29 mouse cellular contexts compared by ENCODE assay signal in genomic region chr19:38363358-38363757, GRCm38 (mm10). TPM values are rescaled to one million over a fixed set of nuclear protein-coding genes. Genes with fewer than 3 reads are reported as not detected.
DNase-seq lines count a peak whose midpoint lies in the region; ATAC-seq and TF ChIP-seq lines count a peak whose summit lies in the region.
"Had no signal": no experiment of that assay in that cellular context is flagged by ENCODE, and none has a peak within 500 bp of the region (broad histone marks: within the 10 kb centered on the region; RNA-seq: fewer than 3 reads in every experiment).

No protein-coding gene starts in this region.

- TF ChIP-seq CTCF in layer of hippocampus, adult 2 months (conservative IDR thresholded peaks at IDR 0.05), result 0 out of 2 replicates have a peak, but pooled peaks have one; percentile 12
- TF ChIP-seq CTCF in brain, embryonic 14.5 days (IDR thresholded peaks at IDR 0.05; ENCODE audit: borderline replicate concordance, extremely low read depth, insufficient read depth, insufficient read length), result no peak

- no peaks in the 10 kb centered on the region for H3K36me3 ChIP-seq in hindbrain, embryonic 12.5 days
- no peaks in the 10 kb centered on the region for H3K36me3 ChIP-seq in hindbrain, embryonic 16.5 days (ENCODE audit: control insufficient read depth, insufficient read depth, low read length)
- H3K36me3 ChIP-seq: embryonic facial prominence, embryonic 10.5 days; embryonic facial prominence, embryonic 15.5 days; forebrain, embryonic 12.5 days; heart, embryonic 12.5 days; limb, embryonic 12.5 days; liver, embryonic 15.5 days had no signal

- no peak overlapping the region for H3K4me2 ChIP-seq in hindbrain, embryonic 12.5 days (replicated peaks)
- no peak overlapping the region for H3K4me2 ChIP-seq in hindbrain, embryonic 16.5 days (ENCODE audit: low read length)
- H3K4me2 ChIP-seq: embryonic facial prominence, embryonic 15.5 days; forebrain, embryonic 12.5 days; heart, embryonic 12.5 days; limb, embryonic 12.5 days; liver, embryonic 15.5 days; lung, embryonic 14.5 days had no signal

- H3K27ac ChIP-seq in hindbrain, embryonic 12.5 days, result no peak overlapping the region
- no peak overlapping the region for H3K27ac ChIP-seq in hindbrain, embryonic 16.5 days (ENCODE audit: low read depth, low read length)
- H3K27ac ChIP-seq in layer of hippocampus, adult 2 months, result no peak overlapping the region
- H3K27ac ChIP-seq: embryonic facial prominence, embryonic 10.5 days; embryonic facial prominence, embryonic 15.5 days; forebrain, embryonic 12.5 days; left cerebral cortex, adult 2 months; limb, embryonic 12.5 days; liver, embryonic 15.5 days had no signal

- WGBS in hindbrain, embryonic 12.5 days, result 44% methylated on average over 1 of the region's 1 CpGs
- 55% methylated on average over 1 of the region's 1 CpGs for WGBS in hindbrain, embryonic 16.5 days

- H3K9me3 ChIP-seq in hindbrain, embryonic 12.5 days (replicated peaks), result no peaks in the 10 kb centered on the region
- H3K9me3 ChIP-seq in hindbrain, embryonic 16.5 days (ENCODE audit: control insufficient read depth, low read length), result no peaks in the 10 kb centered on the region
- H3K9me3 ChIP-seq: embryonic facial prominence, embryonic 10.5 days; embryonic facial prominence, embryonic 15.5 days; forebrain, embryonic 12.5 days; heart, embryonic 12.5 days; limb, embryonic 12.5 days; liver, embryonic 15.5 days had no signal

- H3K4me1 ChIP-seq in hindbrain, embryonic 12.5 days, result no peaks in the 10 kb centered on the region
- H3K4me1 ChIP-seq in hindbrain, embryonic 16.5 days (ENCODE audit: control insufficient read depth, insufficient read depth, low read depth, low read length), result no peaks in the 10 kb centered on the region
- H3K4me1 ChIP-seq: embryonic facial prominence, embryonic 15.5 days; forebrain, embryonic 12.5 days; liver, embryonic 15.5 days had no signal

- TF ChIP-seq POLR2A in brain, embryonic 14.5 days (IDR thresholded peaks at IDR 0.05; ENCODE audit: borderline replicate concordance, extremely low read depth, insufficient read depth, insufficient read length, poor library complexity, severe bottlenecking), result no peak

- ATAC-seq in hindbrain, embryonic 12.5 days (ENCODE audit: low FRiP score), result peak; percentile 66
- no peak for ATAC-seq in hindbrain, embryonic 16.5 days
- ATAC-seq: CD4-positive, CD25-positive, alpha-beta regulatory T cell, adult 4 months; midbrain, embryonic 16.5 days had no signal

- DNase-seq in layer of hippocampus, adult 2 months (ENCODE audit: low spot score in 2 of 2), result no peak
- no peak for DNase-seq in layer of hippocampus, adult 11-12 months (ENCODE audit: low spot score)
- peak; percentile 40 for DNase-seq in brain, embryonic 14.5 days (ENCODE audit: low read depth)
- peak; percentile 72 for DNase-seq in retina, embryonic 14.5 days (ENCODE audit: low spot score)
- DNase-seq in MN1 (ENCODE audit: low spot score), result no peak
- DNase-seq: adrenal gland, postnatal 25 days; cerebellum, adult 18-20 months; cerebellum, postnatal 25 days; gastrocnemius, postnatal 25 days; heart, adult 18-20 months; heart, postnatal 4 days; kidney, adult 18-20 months; kidney, postnatal 10 days; lung, embryonic 14.5 days; right cerebral cortex, postnatal 25 days; spleen, adult 18-20 months; thymus, adult 2 months; thymus, postnatal 36 days had no signal

- H3K27me3 ChIP-seq in hindbrain, embryonic 12.5 days, result no peaks in the 10 kb centered on the region
- no peaks in the 10 kb centered on the region for H3K27me3 ChIP-seq in hindbrain, embryonic 16.5 days (replicated peaks; ENCODE audit: control insufficient read depth, insufficient read depth, low read length)
- H3K27me3 ChIP-seq: embryonic facial prominence, embryonic 15.5 days; forebrain, embryonic 12.5 days; heart, embryonic 12.5 days; limb, embryonic 12.5 days; liver, embryonic 15.5 days had no signal

- no peak overlapping the region for H3K4me3 ChIP-seq in hindbrain, embryonic 12.5 days
- H3K4me3 ChIP-seq in hindbrain, embryonic 16.5 days (ENCODE audit: low read length), result no peak overlapping the region
- H3K4me3 ChIP-seq in layer of hippocampus, adult 2 months, result no peak overlapping the region
- H3K4me3 ChIP-seq: embryonic facial prominence, embryonic 10.5 days; embryonic facial prominence, embryonic 15.5 days; forebrain, embryonic 12.5 days; heart, embryonic 12.5 days; left cerebral cortex, adult 2 months; limb, embryonic 12.5 days; liver, embryonic 15.5 days had no signal

- H3K9ac ChIP-seq in hindbrain, embryonic 12.5 days, result no peak overlapping the region
- H3K9ac ChIP-seq in hindbrain, embryonic 16.5 days (ENCODE audit: low read depth, low read length), result no peak overlapping the region
- H3K9ac ChIP-seq: embryonic facial prominence, embryonic 15.5 days; forebrain, embryonic 12.5 days; heart, embryonic 12.5 days; limb, embryonic 12.5 days; liver, embryonic 15.5 days; lung, embryonic 14.5 days had no signal

RNA-seq across cellular contexts. Expression of gene Slc35g1, which starts 32.4 kb away (rescaled TPM):
- 2.8 and 2.9 TPM in 2 replicates for polyA plus RNA-seq in hindbrain, embryonic 12.5 days (2016; fragmentation: Nextera tagmentation; extraction: Ambion mirVana)
- 0.99 and 1.3 TPM in 2 replicates for polyA plus RNA-seq in hindbrain, embryonic 16.5 days (2015; fragmentation: Nextera tagmentation; extraction: Ambion mirVana)
- total RNA-seq in layer of hippocampus, adult 2 months (2021), result 1 to 10 TPM; 2.4 to 3.1 TPM
- polyA plus RNA-seq in brain, embryonic 14.5 days (2012; rRNA removed), result 1.6 and 2.1 TPM in 2 replicates

Comparison
In these comparisons a context has a peak if more than half of its experiments do, and no peak if none do; other contexts are left out.
1. DNase-seq: peak in brain, embryonic 14.5 days (single experiment) and retina, embryonic 14.5 days (single experiment); none in layer of hippocampus, adult 2 months (0 of 2), layer of hippocampus, adult 11-12 months (single experiment) and MN1 (single experiment).